Mouse (Mus musculus) myocyte (in vitro differentiated cells): ENCODE measurements around the gene Iffo1. TPM values are rescaled to one million over a fixed set of nuclear protein-coding genes. Genes with fewer than 3 reads are reported as not detected.

Experiments
- H3K27me3 ChIP-seq: one replicate; pipeline ENCODE4 v1.6.1; 2011; ENCODE audit not compliant: control insufficient read depth, insufficient read depth, insufficient read length
- H3K36me3 ChIP-seq: one replicate; pipeline ENCODE4 v1.6.1; 2011; ENCODE audit not compliant: control insufficient read depth, insufficient read depth
- H3K4me2 ChIP-seq: one replicate; pipeline ENCODE4 v1.6.1; 2011; ENCODE audit warnings: low read depth, control low read depth
- H3K4me3 ChIP-seq: one replicate; pipeline ENCODE4 v1.5.1; 2011; ENCODE audit warnings: mild to moderate bottlenecking, control low read depth, moderate library complexity
- H3K79me2 ChIP-seq: one replicate; pipeline ENCODE4 v1.6.1; 2011; ENCODE audit not compliant: control insufficient read depth, insufficient read depth
- H3ac ChIP-seq: one replicate; pipeline ENCODE4 v1.6.1; 2011; ENCODE audit not compliant: control insufficient read depth, insufficient read length
- CEBPB ChIP-seq: IDR thresholded peaks from 2 replicates; pipeline ENCODE4 v1.6.1; 2011; ENCODE audit warnings: mild to moderate bottlenecking, moderate library complexity; ENCODE audit not compliant: poor library complexity, insufficient read depth, severe bottlenecking
- E2F4 ChIP-seq: IDR thresholded peaks from one replicate; pipeline ENCODE4 v1.6.1; 2011; ENCODE audit warnings: mild to moderate bottlenecking, control low read depth, moderate library complexity; ENCODE audit not compliant: insufficient read depth
- MAX ChIP-seq: IDR thresholded peaks from one replicate; pipeline ENCODE4 v1.6.1; 2011; ENCODE audit warnings: low read depth, mild to moderate bottlenecking, control low read depth
- MYOD1 ChIP-seq, 3 experiments: IDR thresholded peaks; one replicate each; pipeline ENCODE4 v1.6.1; 2011; ENCODE audit warnings: control low read depth in 2 of 3, low read depth in 2 of 3, mild to moderate bottlenecking in 2 of 3, moderate library complexity in 1 of 3; ENCODE audit not compliant: insufficient read length in 2 of 3, control insufficient read depth in 1 of 3
- MYOG ChIP-seq, 3 experiments: IDR thresholded peaks; one replicate each; pipeline ENCODE4 v1.6.1; 2011; ENCODE audit warnings: control low read depth in 2 of 3, low read depth in 2 of 3, mild to moderate bottlenecking in 2 of 3; ENCODE audit not compliant: insufficient read length in 2 of 3, control insufficient read depth in 1 of 3, insufficient read depth in 1 of 3
- POLR2A ChIP-seq: IDR thresholded peaks from one replicate; pipeline ENCODE4 v1.6.1; 2011; ENCODE audit warnings: low read depth, mild to moderate bottlenecking, control low read depth, moderate library complexity; ENCODE audit not compliant: insufficient read length
- POLR2AphosphoS2 ChIP-seq: IDR thresholded peaks from one replicate; pipeline ENCODE4 v1.6.1; 2011; ENCODE audit warnings: low read depth, control low read depth; ENCODE audit not compliant: insufficient read length
- REST ChIP-seq: IDR thresholded peaks from one replicate; pipeline ENCODE4 v1.6.1; 2011; ENCODE audit warnings: mild to moderate bottlenecking, control low read depth, moderate library complexity; ENCODE audit not compliant: insufficient read depth, insufficient read length
- SRF ChIP-seq: IDR thresholded peaks from one replicate; pipeline ENCODE4 v1.6.1; 2011; ENCODE audit warnings: low read depth; ENCODE audit not compliant: control insufficient read depth, insufficient read length
- TCF12 ChIP-seq: IDR thresholded peaks from one replicate; pipeline ENCODE4 v1.6.1; 2011; ENCODE audit warnings: mild to moderate bottlenecking, control low read depth; ENCODE audit not compliant: poor library complexity, insufficient read depth, severe bottlenecking
- TCF3 ChIP-seq: IDR thresholded peaks from one replicate; pipeline ENCODE4 v1.6.1; 2011; ENCODE audit warnings: low read depth, control low read depth; ENCODE audit not compliant: insufficient read length
- USF1 ChIP-seq: IDR thresholded peaks from one replicate; pipeline ENCODE4 v1.6.1; 2011; ENCODE audit warnings: low read depth, mild to moderate bottlenecking, control low read depth, moderate library complexity
- polyA plus RNA-seq: library from polyadenylated mRNA; unstranded; fragments of >200 nt; fragmentation: generic; extraction: Trizol; gene quantifications from one replicate; pipeline ENCODE4 v1.2.1, GENCODE M21; 2012; ENCODE audit warnings: missing spikeins

The Iffo1 gene
- polyA plus RNA-seq, 1 experiment = 244 TPM

DNA sequence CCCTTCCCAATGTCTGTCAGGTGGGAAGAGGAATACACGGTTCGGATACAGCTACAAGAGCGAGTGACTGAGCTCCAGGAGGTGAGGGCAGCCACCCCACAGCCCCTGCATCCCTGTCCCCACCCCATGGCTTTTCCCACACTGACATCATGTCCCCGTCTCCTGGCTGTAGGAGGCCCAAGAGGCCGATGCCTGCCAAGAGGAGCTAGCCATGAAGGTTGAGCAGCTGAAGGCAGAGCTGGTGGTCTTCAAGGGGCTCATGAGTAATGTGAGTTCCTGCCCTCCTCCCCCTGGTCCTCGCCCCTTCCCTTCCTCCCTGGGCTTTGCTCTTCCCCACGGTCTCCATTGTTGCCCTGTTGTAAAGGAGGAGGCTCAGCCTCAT is 4.5 kb downstream of the Iffo1 start:
- H3K4me3 ChIP-seq = peak overlapping the region; percentile 98
- peak overlapping the region; percentile 60 for H3ac ChIP-seq

DNA sequence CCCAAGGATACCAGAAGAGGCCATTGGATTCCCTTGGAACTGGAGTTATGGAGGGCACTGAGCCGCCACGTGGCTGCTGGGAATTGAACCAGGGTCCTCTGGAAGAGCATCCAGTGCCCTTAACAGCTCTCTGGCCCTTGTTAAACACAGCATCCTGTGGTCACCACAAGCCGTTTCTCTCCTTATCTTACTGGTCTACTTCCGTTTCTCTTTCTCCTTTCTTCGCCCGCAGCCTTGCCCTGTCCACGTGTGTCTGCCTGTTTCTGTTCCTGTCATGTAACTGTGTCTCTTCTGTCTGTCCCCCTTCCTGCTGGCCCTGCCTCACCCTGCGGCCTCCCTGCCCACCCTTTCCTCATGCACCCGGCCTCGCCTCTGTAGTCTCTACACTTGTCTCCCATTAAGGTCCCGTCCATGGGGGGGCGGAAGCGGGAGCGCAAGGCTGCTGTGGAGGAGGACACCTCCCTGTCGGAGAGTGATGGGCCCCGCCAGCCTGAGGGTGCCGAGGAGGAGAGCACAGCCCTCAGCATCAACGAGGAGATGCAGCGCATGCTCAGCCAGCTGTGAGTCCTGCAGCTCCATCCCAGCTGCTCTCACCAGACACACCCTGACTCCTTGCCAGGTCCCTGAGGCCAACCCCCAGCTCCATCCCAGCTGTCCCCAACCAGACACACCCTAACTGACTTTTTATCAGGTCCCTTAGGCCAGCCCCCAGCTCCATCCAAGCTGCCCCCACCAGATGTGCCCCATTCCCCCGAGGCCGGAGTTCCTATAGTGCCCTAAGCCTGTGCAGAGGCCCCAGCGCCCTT is 7.4 kb downstream of the Iffo1 start:
- H3K4me3 ChIP-seq = peak overlapping the region; percentile 15
- H3ac ChIP-seq = no peak overlapping the region
- peak overlapping the region; percentile 66 for H3K4me2 ChIP-seq
- H3K36me3 ChIP-seq = peaks cover 16% of the 10 kb centered on the region
- no peaks in the 10 kb centered on the region for H3K27me3 ChIP-seq
- H3K79me2 ChIP-seq = peaks cover 16% of the 10 kb centered on the region
- TF ChIP-seq MYOG (IDR thresholded peaks at IDR 0.05; ENCODE audit: control insufficient read depth in 1 of 3, insufficient read depth in 1 of 3, insufficient read length in 2 of 3, low read depth in 2 of 3) = peak; percentile 95 to 99 (median 99)
- TF ChIP-seq USF1 = no peak
- TF ChIP-seq TCF12 = peak; percentile 87
- TF ChIP-seq CEBPB = no peak
- no peak for TF ChIP-seq MAX
- peak; percentile 91 for TF ChIP-seq POLR2AphosphoS2
- TF ChIP-seq TCF3 = peak; percentile 97
- TF ChIP-seq MYOD1 (IDR thresholded peaks at IDR 0.05; ENCODE audit: control insufficient read depth in 1 of 3, insufficient read length in 2 of 3, low read depth in 2 of 3) = peak; percentile 60 to 97 (median 95)
- TF ChIP-seq POLR2A = peak; percentile 87

More for the DNA sequence above, 4.5 kb downstream of the Iffo1 start:
- Histone ChIP-seq H3K27me3 (no peaks in the 10 kb centered on the region), H3K79me2 (peaks cover 32% of the 10 kb centered on the region), H3K4me2 (peak overlapping the region; percentile 70), H3K36me3 (peaks cover 16% of the 10 kb centered on the region)
- peak; percentile 9 for TF ChIP-seq POLR2A
- no peak for TF ChIP-seq MYOG (IDR thresholded peaks at IDR 0.05; ENCODE audit: control insufficient read depth in 1 of 3, insufficient read depth in 1 of 3, insufficient read length in 2 of 3, low read depth in 2 of 3)
- peak; percentile 74 for TF ChIP-seq POLR2AphosphoS2
- TF ChIP-seq SRF = no peak
- no peak for TF ChIP-seq TCF3
- no peak for TF ChIP-seq TCF12
- TF ChIP-seq USF1 = no peak

DNA sequence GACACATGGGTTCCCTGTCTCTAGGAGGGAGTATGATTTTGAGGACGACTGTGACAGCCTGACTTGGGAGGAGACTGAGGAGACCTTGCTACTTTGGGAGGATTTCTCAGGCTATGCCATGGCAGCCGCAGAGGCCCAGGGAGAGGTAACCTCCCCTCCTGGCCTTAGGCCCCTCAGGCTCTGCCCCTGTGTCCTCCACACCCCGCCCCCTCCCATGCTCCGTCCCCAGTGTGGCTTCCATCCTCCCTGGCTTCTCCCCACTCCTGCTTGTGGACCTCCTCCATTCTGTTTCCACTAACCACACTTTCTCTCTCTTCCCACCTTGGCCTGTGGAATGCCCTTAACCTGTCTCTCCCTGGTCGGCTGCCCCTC is 8.0 kb downstream of the Iffo1 start:
- TF ChIP-seq POLR2A (no peak), MYOD1 (IDR thresholded peaks at IDR 0.05; ENCODE audit: control insufficient read depth in 1 of 3, insufficient read length in 2 of 3, low read depth in 2 of 3) (no peak), POLR2AphosphoS2 (peak; percentile 67), CEBPB (no peak)
- peaks cover 16% of the 10 kb centered on the region for H3K36me3 ChIP-seq
- no peaks in the 10 kb centered on the region for H3K27me3 ChIP-seq
- no peak overlapping the region for H3ac ChIP-seq
- H3K79me2 ChIP-seq = peaks cover 16% of the 10 kb centered on the region
- peak overlapping the region; percentile 15 for H3K4me3 ChIP-seq
- H3K4me2 ChIP-seq = peak overlapping the region; percentile 66

DNA sequence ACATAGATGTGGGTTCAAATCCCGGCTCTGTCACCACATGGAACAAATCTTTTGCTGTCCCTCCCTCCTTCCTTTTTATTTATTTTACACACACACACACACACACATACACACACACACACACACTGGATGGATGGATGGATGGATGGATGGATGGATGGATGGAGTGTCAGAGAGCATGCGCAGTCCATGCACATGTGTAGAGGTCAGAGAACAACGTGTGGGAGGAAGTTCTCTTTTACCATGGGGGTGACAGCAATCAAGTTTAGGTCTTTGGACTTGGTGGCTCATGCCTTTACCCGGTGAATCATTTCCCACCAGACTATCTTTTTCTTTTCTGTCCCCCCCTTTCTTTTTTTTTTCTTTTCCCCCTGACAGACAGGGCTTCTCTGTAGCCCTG is 8.6 kb downstream of the Iffo1 start:
- peaks cover 16% of the 10 kb centered on the region for H3K79me2 ChIP-seq
- no peaks in the 10 kb centered on the region for H3K27me3 ChIP-seq
- TF ChIP-seq POLR2AphosphoS2 (peak; percentile 2), POLR2A (peak; percentile 8), TCF3 (no peak), REST (no peak)
- H3K36me3 ChIP-seq = peaks cover 19% of the 10 kb centered on the region
- peak overlapping the region; percentile 66 for H3K4me2 ChIP-seq
- peak overlapping the region; percentile 15 for H3K4me3 ChIP-seq
- H3ac ChIP-seq = no peak overlapping the region

DNA sequence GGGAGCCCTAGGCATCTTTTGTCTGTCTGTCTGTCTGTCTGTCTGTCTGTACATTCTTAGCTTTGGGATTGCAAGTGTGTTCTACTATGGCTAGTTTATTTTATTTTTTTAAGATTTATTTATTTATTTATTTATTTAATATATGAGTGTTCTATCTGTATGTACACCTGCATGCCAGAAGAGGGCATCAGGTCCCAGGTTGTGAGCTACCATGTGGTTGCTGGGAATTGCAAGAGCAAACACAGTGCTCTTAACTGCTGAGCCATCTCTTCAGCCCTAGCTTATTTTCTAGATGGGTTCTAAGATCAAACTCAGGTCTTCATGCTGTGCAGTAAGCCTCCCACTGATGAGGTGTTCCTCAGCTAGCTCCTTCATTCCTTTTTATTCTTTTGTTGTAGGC is 9.5 kb downstream of the Iffo1 start:
- Histone ChIP-seq H3K4me3 (peak overlapping the region; percentile 15), H3K36me3 (peaks cover 26% of the 10 kb centered on the region), H3K4me2 (peak overlapping the region; percentile 66), H3ac (no peak overlapping the region), H3K79me2 (peaks cover 16% of the 10 kb centered on the region), H3K27me3 (no peaks in the 10 kb centered on the region)
- no peak for TF ChIP-seq TCF12
- 0 out of 2 replicates have a peak, but pooled peaks have one; percentile 10 for TF ChIP-seq CEBPB

DNA sequence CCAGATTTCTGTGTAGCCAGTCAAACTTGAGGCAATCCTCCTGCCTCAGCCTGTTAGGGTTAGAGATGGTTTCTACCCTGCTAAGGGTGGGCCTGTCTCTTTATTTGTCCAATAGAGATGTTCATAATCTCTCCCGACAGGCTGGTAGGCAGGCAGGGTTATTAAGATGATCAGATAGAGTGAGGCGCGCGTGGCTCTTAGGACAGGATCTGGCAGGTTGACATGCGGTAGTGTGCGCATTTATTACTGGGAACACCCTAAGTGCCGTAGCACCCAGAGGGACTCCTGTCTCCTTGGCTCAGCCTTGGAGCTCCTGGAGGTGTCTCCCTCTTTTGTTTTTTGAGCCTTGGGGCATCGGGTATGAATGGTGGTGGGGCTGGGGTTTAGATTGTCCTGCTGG is 10.2 kb downstream of the Iffo1 start:
- TF ChIP-seq E2F4 = no peak
- no peak for TF ChIP-seq POLR2AphosphoS2
- TF ChIP-seq TCF3 = no peak
- no peak for TF ChIP-seq POLR2A
- TF ChIP-seq MYOG (IDR thresholded peaks at IDR 0.05; ENCODE audit: control insufficient read depth in 1 of 3, insufficient read depth in 1 of 3, insufficient read length in 2 of 3, low read depth in 2 of 3) = no peak
- no peak for TF ChIP-seq REST
- peak overlapping the region; percentile 51 for H3K4me2 ChIP-seq
- peaks cover 33% of the 10 kb centered on the region for H3K36me3 ChIP-seq
- H3K79me2 ChIP-seq = peaks cover 10% of the 10 kb centered on the region
- H3K4me3 ChIP-seq = peak overlapping the region; percentile 15
- no peaks in the 10 kb centered on the region for H3K27me3 ChIP-seq
- no peak overlapping the region for H3ac ChIP-seq
